Mouse (Mus musculus): ENCODE data around the gene Tmco3.

DNA sequence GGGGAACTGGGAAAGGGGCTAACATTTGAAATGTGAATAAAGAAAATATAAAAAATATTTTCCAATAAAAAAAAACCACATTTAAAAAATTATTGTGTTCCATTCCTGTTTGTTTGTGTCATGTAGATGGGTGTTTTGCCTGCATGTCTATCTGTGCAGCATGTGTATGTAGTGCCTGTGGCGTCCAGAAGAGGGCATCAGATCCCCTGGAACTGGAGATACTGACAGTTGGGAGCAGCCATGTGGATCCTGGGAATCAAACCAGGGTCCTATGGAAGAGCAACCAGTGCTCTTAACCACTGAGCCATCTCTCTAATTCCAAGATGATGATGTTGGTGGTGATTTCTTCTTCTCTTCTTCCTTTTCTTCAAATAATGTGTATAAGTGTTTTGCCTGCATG, 46.7 kb downstream of the Tmco3 start:
- TF ChIP-seq POLR2AphosphoS2 (IDR thresholded peaks at IDR 0.05; ENCODE audit: insufficient read length, low read depth), result no peak
- no peak for TF ChIP-seq MYOD1 (IDR thresholded peaks at IDR 0.05; ENCODE audit: control insufficient read depth in 1 of 3, insufficient read length in 2 of 3, low read depth in 2 of 3)
- no peak for TF ChIP-seq MAX (IDR thresholded peaks at IDR 0.05; ENCODE audit: low read depth)
- TF ChIP-seq POLR2A (IDR thresholded peaks at IDR 0.05; ENCODE audit: insufficient read length, low read depth), result no peak
- no peak for TF ChIP-seq MYOG (IDR thresholded peaks at IDR 0.05; ENCODE audit: control insufficient read depth in 1 of 3, insufficient read depth in 1 of 3, insufficient read length in 2 of 3, low read depth in 2 of 3)
- no peak for TF ChIP-seq CEBPB (IDR thresholded peaks at IDR 0.05; ENCODE audit: insufficient read depth, poor library complexity, severe bottlenecking)
- no peak for TF ChIP-seq REST (IDR thresholded peaks at IDR 0.05; ENCODE audit: insufficient read depth, insufficient read length)
